Comparison of ENCODE assay signal across 1 mouse cellular context in the genomic region with DNA sequence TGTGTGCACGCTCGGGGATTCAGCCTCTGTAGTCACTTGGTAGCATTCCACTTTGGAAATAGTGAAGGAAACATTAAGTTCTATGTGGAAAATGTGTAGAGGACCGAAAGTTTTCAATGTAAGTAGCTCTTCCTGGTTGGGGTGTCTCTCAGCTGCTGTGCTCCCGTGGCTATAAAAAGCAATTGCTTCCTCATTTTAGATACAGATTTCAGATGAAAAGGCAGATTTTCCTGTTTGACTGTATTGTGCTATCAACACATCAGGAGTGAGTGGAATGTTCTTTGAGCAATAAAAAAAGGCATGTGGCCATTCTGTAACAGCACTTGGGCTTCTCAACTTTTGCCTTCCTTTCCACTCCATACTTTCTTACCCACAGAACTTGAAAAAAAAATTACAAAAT.
TF ChIP-seq lines count a peak whose summit lies in the region.

No protein-coding gene starts in this region.

TF ChIP-seq in MEL, 35 proteins besides CTCF, POLR2A, EP300 and RAD21:
- TF ChIP-seq POLR2AphosphoS5 (IDR thresholded peaks at IDR 0.05; ENCODE audit: borderline replicate concordance, low read depth, low read length) = no peak
- TF ChIP-seq RCOR1 (IDR thresholded peaks at IDR 0.05; ENCODE audit: low read depth, low read length) = peak; percentile 29; the same call in 1 of the 2 replicates
- TF ChIP-seq ELF1 (IDR thresholded peaks at IDR 0.05; ENCODE audit: low read depth, low read length) = peak; percentile 60
